ENCODE assay signal across 12 mouse cellular contexts in genomic region chr6:140546095-140546494, GRCm38 (mm10).
DNase-seq lines count a peak whose midpoint lies in the region; ATAC-seq and TF ChIP-seq lines count a peak whose summit lies in the region.
"Had no signal": no experiment of that assay in that cellular context is flagged by ENCODE, and none has a peak within 500 bp of the region (broad histone marks: within the 10 kb centered on the region; RNA-seq: fewer than 3 reads in every experiment).

No protein-coding gene starts in this region.

- no peaks in the 10 kb centered on the region for H3K27me3 ChIP-seq in hindbrain, embryonic 12.5 days

- no peak for TF ChIP-seq POLR2A in olfactory bulb, adult 2 months (IDR thresholded peaks at IDR 0.05; ENCODE audit: insufficient read depth, low read depth, low read length)

- 53% methylated on average over 8 of the region's 8 CpGs for WGBS in olfactory bulb, adult 2 months
- 87% methylated on average over 8 of the region's 8 CpGs for whole genome bisulfite sequencing in hindbrain, embryonic 12.5 days

- H3K4me2 ChIP-seq in hindbrain, embryonic 12.5 days (replicated peaks), result no peak overlapping the region

- DNase-seq in frontal cortex, adult 2 months (ENCODE audit: extremely low spot score in 1 of 2, low spot score in 1 of 2), result no peak
- peak; percentile 11 to 19 for DNase-seq in spleen, postnatal 36 days (ENCODE audit: low spot score in 2 of 2)
- no peak for DNase-seq in spleen, postnatal 10 days (ENCODE audit: low spot score in 2 of 2)
- DNase-seq in kidney, adult 8-10 months, result no peak
- DNase-seq in Muller cell, postnatal 12 days (ENCODE audit: inconsistent ontology term), result no peak
- DNase-seq: adrenal gland, adult 8-10 months; lung, adult 2 months; retina, postnatal 1 day had no signal

- no peak overlapping the region for H3K9ac ChIP-seq in hindbrain, embryonic 12.5 days

- TF ChIP-seq CTCF in olfactory bulb, adult 2 months (IDR thresholded peaks at IDR 0.05; ENCODE audit: insufficient read depth, low read depth, low read length), result no peak

- H3K9me3 ChIP-seq in hindbrain, embryonic 12.5 days (replicated peaks), result no peaks in the 10 kb centered on the region

- no peak overlapping the region for H3K4me3 ChIP-seq in olfactory bulb, adult 2 months (ENCODE audit: insufficient read depth, low read depth, low read length)
- H3K4me3 ChIP-seq in hindbrain, embryonic 12.5 days, result no peak overlapping the region
- H3K4me3 ChIP-seq: layer of hippocampus, adult 2 months had no signal

- H3K36me3 ChIP-seq in hindbrain, embryonic 12.5 days, result peaks cover 42% of the 10 kb centered on the region

- H3K27ac ChIP-seq in olfactory bulb, adult 2 months (ENCODE audit: insufficient read depth, low read depth, low read length), result 0 out of 2 replicates have a peak overlapping the region, but pooled peaks have one; percentile 44
- H3K27ac ChIP-seq in hindbrain, embryonic 12.5 days, result no peak overlapping the region

- ATAC-seq in frontal cortex, adult (ENCODE audit: low TSS enrichment), result peak; percentile 19; the same call in 1 of the 2 replicates
- ATAC-seq in hindbrain, embryonic 12.5 days (ENCODE audit: low FRiP score), result no peak

- peaks cover 15% of the 10 kb centered on the region for H3K4me1 ChIP-seq in olfactory bulb, adult 2 months (ENCODE audit: control insufficient read depth, insufficient read depth, low read length)
- peaks cover 15% of the 10 kb centered on the region for H3K4me1 ChIP-seq in hindbrain, embryonic 12.5 days

Comparison
In these comparisons a context has a peak if more than half of its experiments do, and no peak if none do; other contexts are left out.
1. DNase-seq: peak in spleen, postnatal 36 days (2 of 2); none in frontal cortex, adult 2 months (0 of 2), spleen, postnatal 10 days (0 of 2), kidney, adult 8-10 months (0 of 2) and Muller cell, postnatal 12 days (single experiment).